Mouse (Mus musculus): ENCODE data around the gene Lce3a. TPM values are rescaled to one million over a fixed set of nuclear protein-coding genes. Genes with fewer than 3 reads are reported as not detected.

Lce3a gene
- polyA plus RNA-seq, 1 experiment from 2014 or later, result not detected

Other genes starting within 250 kb of the Lce3a start
- 2.9 and 15.4 TPM in 2 replicates for gene Lce1c, start 247.0 kb downstream of the Lce3a start, polyA plus RNA-seq (2015; fragmentation: Nextera tagmentation; extraction: Ambion mirVana)
- 0.77 and 2.2 TPM in 2 replicates for gene Lce1d, start 239.0 kb downstream of the Lce3a start, polyA plus RNA-seq (2015; fragmentation: Nextera tagmentation; extraction: Ambion mirVana)
- 0.84 and 3.9 TPM in 2 replicates for gene Lce1e, start 217.2 kb downstream of the Lce3a start, polyA plus RNA-seq (2015; fragmentation: Nextera tagmentation; extraction: Ambion mirVana)
- gene Lce1f, start 205.9 kb downstream of the Lce3a start, polyA plus RNA-seq (2015; fragmentation: Nextera tagmentation; extraction: Ambion mirVana), result 1.5 and 5.1 TPM in 2 replicates
- gene Gm38119, start 187.1 kb downstream of the Lce3a start, polyA plus RNA-seq (2015; fragmentation: Nextera tagmentation; extraction: Ambion mirVana), result not detected in 2 replicates
- gene Lce1g, start 173.9 kb downstream of the Lce3a start, polyA plus RNA-seq (2015; fragmentation: Nextera tagmentation; extraction: Ambion mirVana), result 0.97 and 2.9 TPM in 2 replicates
- gene Lce1h, start 161.2 kb downstream of the Lce3a start, polyA plus RNA-seq (2015; fragmentation: Nextera tagmentation; extraction: Ambion mirVana), result 0.73 and 2.0 TPM in 2 replicates
- gene Lce1i, start 147.3 kb downstream of the Lce3a start, polyA plus RNA-seq (2015; fragmentation: Nextera tagmentation; extraction: Ambion mirVana), result 2.0 and 6.3 TPM in 2 replicates
- 0.91 and 1.7 TPM in 2 replicates for gene Lce1j, start 135.7 kb downstream of the Lce3a start, polyA plus RNA-seq (2015; fragmentation: Nextera tagmentation; extraction: Ambion mirVana)
- 1.3 TPM in 1 of 2 replicates, not detected in the other for gene Lce1k, start 118.3 kb downstream of the Lce3a start, polyA plus RNA-seq (2015; fragmentation: Nextera tagmentation; extraction: Ambion mirVana)
- gene Kprp, start 99.0 kb downstream of the Lce3a start, polyA plus RNA-seq (2015; fragmentation: Nextera tagmentation; extraction: Ambion mirVana), result 1.2 and 5.7 TPM in 2 replicates
- 1.8 and 5.4 TPM in 2 replicates for gene Lce1l, start 74.9 kb downstream of the Lce3a start, polyA plus RNA-seq (2015; fragmentation: Nextera tagmentation; extraction: Ambion mirVana)
- gene 2310050C09Rik, start 56.0 kb downstream of the Lce3a start, polyA plus RNA-seq (2015; fragmentation: Nextera tagmentation; extraction: Ambion mirVana), result 1.1 and 4.7 TPM in 2 replicates
- gene Lce3b, start 6.7 kb upstream of the Lce3a start, polyA plus RNA-seq (2015; fragmentation: Nextera tagmentation; extraction: Ambion mirVana), result not detected in 2 replicates
- 4.7 and 11.3 TPM in 2 replicates for gene Lce3c, start 18.3 kb upstream of the Lce3a start, polyA plus RNA-seq (2015; fragmentation: Nextera tagmentation; extraction: Ambion mirVana)
- gene Lce3d, start 31.2 kb upstream of the Lce3a start, polyA plus RNA-seq (2015; fragmentation: Nextera tagmentation; extraction: Ambion mirVana), result not detected in 2 replicates
- 0.66 TPM in 1 of 2 replicates, not detected in the other for gene Lce3e, start 40.8 kb upstream of the Lce3a start, polyA plus RNA-seq (2015; fragmentation: Nextera tagmentation; extraction: Ambion mirVana)
- gene Lce3f, start 66.0 kb upstream of the Lce3a start, polyA plus RNA-seq (2015; fragmentation: Nextera tagmentation; extraction: Ambion mirVana), result 58.4 and 77.7 TPM in 2 replicates
- gene Crct1, start 89.5 kb upstream of the Lce3a start, polyA plus RNA-seq (2015; fragmentation: Nextera tagmentation; extraction: Ambion mirVana), result 33.4 and 55.3 TPM in 2 replicates
- gene Lce1m, start 92.8 kb upstream of the Lce3a start, polyA plus RNA-seq (2015; fragmentation: Nextera tagmentation; extraction: Ambion mirVana), result 2.3 and 24.6 TPM in 2 replicates
- gene Gm4858, start 142.6 kb upstream of the Lce3a start, polyA plus RNA-seq (2015; fragmentation: Nextera tagmentation; extraction: Ambion mirVana), result not detected in 2 replicates
- 2.9 and 3.1 TPM in 2 replicates for gene Crnn, start 218.6 kb upstream of the Lce3a start, polyA plus RNA-seq (2015; fragmentation: Nextera tagmentation; extraction: Ambion mirVana)